Mouse (Mus musculus): ENCODE results near the gene Bicdl1. TPM values are rescaled to one million over a fixed set of nuclear protein-coding genes. Genes with fewer than 3 reads are reported as not detected.

Gene Bicdl1
- polyA plus RNA-seq, 1 experiment from 2014 or later = 9.1 TPM

Small RNAs within 50 kb of the gene (microRNA-seq; reads per million reads assigned to microRNA genes)
- gene Mir7030 = not detected

Other genes starting within 250 kb of the Bicdl1 start
- 14.5 and 16.0 TPM in 2 replicates for gene Sirt4, start 246.9 kb downstream of the Bicdl1 start, polyA plus RNA-seq (2016; fragmentation: Nextera tagmentation; extraction: Ambion mirVana)
- 50.3 and 50.6 TPM in 2 replicates for gene Pxn, start 224.9 kb downstream of the Bicdl1 start, polyA plus RNA-seq (2016; fragmentation: Nextera tagmentation; extraction: Ambion mirVana)
- gene Rplp0, start 172.2 kb downstream of the Bicdl1 start, polyA plus RNA-seq (2016; fragmentation: Nextera tagmentation; extraction: Ambion mirVana) = 1,413 and 1,489 TPM in 2 replicates
- 65.0 and 65.1 TPM in 2 replicates for gene Gcn1l1, start 166.4 kb downstream of the Bicdl1 start, polyA plus RNA-seq (2016; fragmentation: Nextera tagmentation; extraction: Ambion mirVana)
- 14.9 and 15.1 TPM in 2 replicates for gene Rab35, start 99.7 kb downstream of the Bicdl1 start, polyA plus RNA-seq (2016; fragmentation: Nextera tagmentation; extraction: Ambion mirVana)
- 41.3 and 44.0 TPM in 2 replicates for gene Cit, start 113.7 kb upstream of the Bicdl1 start, polyA plus RNA-seq (2016; fragmentation: Nextera tagmentation; extraction: Ambion mirVana)